Mouse (Mus musculus) spleen, adult 2 months (tissue): ENCODE results near the gene Prkag1.

ENCODE experiments used
- CTCF ChIP-seq: fragments of 200-500 bp; IDR thresholded peaks from 2 replicates; pipeline ENCODE4 v1.5.1; 2011; ENCODE audit warnings: mild to moderate bottlenecking, inconsistent platforms; ENCODE audit not compliant: insufficient read depth, insufficient read length, insufficient replicate concordance; ENCODE audit errors: extremely low read depth
- POLR2A ChIP-seq: fragments of 200-500 bp; IDR thresholded peaks from 2 replicates; pipeline ENCODE4 v1.6.1; 2011; ENCODE audit warnings: low read depth, low read length, inconsistent platforms

GRCm38 (mm10) chr15:98799396-98799795 lies 31.9 kb downstream of the Prkag1 start:
- peak; percentile 83; the same call in 1 of the 2 replicates for TF ChIP-seq CTCF
- TF ChIP-seq POLR2A, result no peak
